Mouse (Mus musculus) limb, embryonic 15.5 days (tissue): ENCODE results near the gene Pclo. TPM values are rescaled to one million over a fixed set of nuclear protein-coding genes. Genes with fewer than 3 reads are reported as not detected.

ENCODE experiments used
- ATAC-seq: fragments of 200-750 bp; cut with Nextera tagmentation; 2 replicates; pipeline ENCODE4 v1.8.0; 2017; ENCODE audit warnings: low read depth, moderate TSS enrichment; ENCODE audit not compliant: insufficient number of reproducible peaks, low FRiP score, low TSS enrichment
- H3K27ac ChIP-seq: fragments of 300-500 bp; sonication (generic); 2 replicates; pipeline ENCODE4 v1.5.1; 2015; ENCODE audit warnings: moderate library complexity, mild to moderate bottlenecking, inconsistent platforms
- H3K27me3 ChIP-seq: fragments of 300-500 bp; sonication (generic); 2 replicates; pipeline ENCODE4 v1.6.1; 2015; ENCODE audit warnings: inconsistent platforms
- H3K36me3 ChIP-seq: fragments of 300-500 bp; sonication (generic); 2 replicates; pipeline ENCODE4 v1.6.1; 2015; ENCODE audit warnings: inconsistent platforms
- H3K4me1 ChIP-seq: fragments of 300-500 bp; sonication (generic); 2 replicates; pipeline ENCODE4 v1.6.1; 2015; ENCODE audit warnings: inconsistent platforms
- H3K4me2 ChIP-seq: fragments of 300-500 bp; sonication (generic); 2 replicates; pipeline ENCODE4 v1.6.1; 2015; ENCODE audit warnings: mild to moderate bottlenecking, inconsistent platforms
- H3K4me3 ChIP-seq: fragments of 300-500 bp; sonication (generic); 2 replicates; pipeline ENCODE4 v1.5.1; 2015; ENCODE audit warnings: mild to moderate bottlenecking, inconsistent platforms
- H3K9ac ChIP-seq: fragments of 300-500 bp; sonication (generic); 2 replicates; pipeline ENCODE4 v1.6.1; 2015; ENCODE audit warnings: inconsistent platforms
- H3K9me3 ChIP-seq: fragments of 300-500 bp; sonication (generic); 2 replicates; pipeline ENCODE4 v1.6.1; 2016; ENCODE audit warnings: inconsistent platforms
- whole genome bisulfite sequencing: fragments of 180-500 bp; shearing (Covaris S2); methylation state at CpG from one replicate; pipeline ENCODE4 v1.1.7; 2015; 5-methylcytosine and 5-hydroxymethylcytosine counted together
- polyA plus RNA-seq: library from polyadenylated mRNA; unstranded; fragments of >200 nt; fragmentation: Nextera tagmentation; extraction: Ambion mirVana; gene quantifications from 2 replicates; pipeline ENCODE4 v1.2.1, GENCODE M21; 2015

Pclo gene
- polyA plus RNA-seq, 1 experiment from 2014 or later: 0.27 TPM

GRCm38 (mm10) chr5:14591479-14591878 is 76.8 kb downstream of the Pclo start:
- Histone ChIP-seq H3K4me3 (no peak overlapping the region), H3K9ac (no peak overlapping the region), H3K36me3 (no peaks in the 10 kb centered on the region), H3K4me2 (no peak overlapping the region), H3K9me3 (no peaks in the 10 kb centered on the region), H3K27ac (no peak overlapping the region), H3K27me3 (no peaks in the 10 kb centered on the region), H3K4me1 (no peaks in the 10 kb centered on the region)
- ATAC-seq: no peak
- 73% methylated on average over 3 of the region's 3 CpGs for WGBS

DNA sequence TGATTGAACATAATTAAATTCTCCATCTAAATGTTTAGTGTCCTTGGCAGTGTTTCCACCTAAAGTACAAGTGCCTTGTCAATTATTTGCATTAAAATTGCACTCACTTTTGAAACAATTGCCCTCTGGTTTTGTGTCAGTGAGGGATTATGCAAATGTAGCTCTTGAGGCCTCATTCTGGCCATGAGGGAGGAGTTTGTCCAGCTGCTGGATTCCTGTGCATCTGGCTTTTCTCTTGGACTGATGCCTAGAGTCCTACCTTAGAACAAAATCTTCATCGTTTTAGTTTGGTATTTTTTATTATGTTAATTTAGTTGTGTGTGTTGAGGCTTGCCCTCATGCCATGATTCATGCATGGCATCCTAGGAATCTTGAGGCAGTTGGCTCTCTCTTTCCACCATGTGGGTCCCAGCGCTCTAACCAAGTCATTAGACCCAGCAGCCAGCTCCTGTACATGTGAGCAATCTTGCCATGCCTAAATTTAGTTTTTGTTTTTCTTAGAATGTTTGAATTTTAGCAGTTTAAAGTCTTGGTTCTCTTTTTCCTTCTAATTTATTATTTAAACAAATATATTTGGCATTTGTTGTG is 80.8 kb downstream of the Pclo start:
- H3K27me3 ChIP-seq: no peaks in the 10 kb centered on the region
- H3K4me3 ChIP-seq: no peak overlapping the region
- H3K4me1 ChIP-seq: no peaks in the 10 kb centered on the region
- no peak for ATAC-seq
- H3K9me3 ChIP-seq: no peaks in the 10 kb centered on the region
- no peak overlapping the region for H3K4me2 ChIP-seq
- H3K9ac ChIP-seq: no peak overlapping the region
- WGBS: 64% methylated on average over 2 of the region's 2 CpGs
- H3K27ac ChIP-seq: no peak overlapping the region
- H3K36me3 ChIP-seq: no peaks in the 10 kb centered on the region

- no peak overlapping the region for H3K27ac ChIP-seq
- H3K36me3 ChIP-seq: no peaks in the 10 kb centered on the region
- H3K9ac ChIP-seq: no peak overlapping the region
- 50% methylated on average over 1 of the region's 1 CpGs for WGBS
- no peak overlapping the region for H3K4me3 ChIP-seq
- no peaks in the 10 kb centered on the region for H3K4me1 ChIP-seq
- H3K27me3 ChIP-seq: no peaks in the 10 kb centered on the region
- H3K9me3 ChIP-seq: no peaks in the 10 kb centered on the region
- H3K4me2 ChIP-seq: no peak overlapping the region
- ATAC-seq: no peak
These were observed 93.6 kb downstream of the Pclo start for GRCm38 (mm10) chr5:14608318-14608717.

GRCm38 (mm10) chr5:14621146-14621545 is 106.4 kb downstream of the Pclo start:
- Histone ChIP-seq H3K36me3 (no peaks in the 10 kb centered on the region), H3K9me3 (no peaks in the 10 kb centered on the region), H3K4me1 (no peaks in the 10 kb centered on the region), H3K9ac (no peak overlapping the region), H3K4me2 (no peak overlapping the region), H3K27me3 (no peaks in the 10 kb centered on the region), H3K27ac (no peak overlapping the region), H3K4me3 (no peak overlapping the region)
- 72% methylated on average over 7 of the region's 7 CpGs for WGBS
- ATAC-seq: no peak

- no peaks in the 10 kb centered on the region for H3K4me1 ChIP-seq
- no peak for ATAC-seq
- WGBS: 66% methylated on average over 7 of the region's 7 CpGs
These were observed 108.6 kb downstream of the Pclo start for GRCm38 (mm10) chr5:14623360-14623759.

GRCm38 (mm10) chr5:14641260-14641659 is 126.5 kb downstream of the Pclo start:
- H3K27ac ChIP-seq: no peak overlapping the region
- no peaks in the 10 kb centered on the region for H3K36me3 ChIP-seq
- no peak overlapping the region for H3K4me2 ChIP-seq
- no peaks in the 10 kb centered on the region for H3K4me1 ChIP-seq
- no peak overlapping the region for H3K4me3 ChIP-seq
- H3K27me3 ChIP-seq: no peaks in the 10 kb centered on the region
- no peak overlapping the region for H3K9ac ChIP-seq
- WGBS: 76% methylated on average over 1 of the region's 1 CpGs
- ATAC-seq: no peak
- no peaks in the 10 kb centered on the region for H3K9me3 ChIP-seq

More at GRCm38 (mm10) chr5:14623360-14623759, 108.6 kb downstream of the Pclo start:
- Histone ChIP-seq H3K27ac (no peak overlapping the region), H3K27me3 (no peaks in the 10 kb centered on the region), H3K36me3 (no peaks in the 10 kb centered on the region), H3K9me3 (no peaks in the 10 kb centered on the region), H3K9ac (no peak overlapping the region), H3K4me2 (no peak overlapping the region), H3K4me3 (no peak overlapping the region)

GRCm38 (mm10) chr5:14645856-14646255 is 131.1 kb downstream of the Pclo start:
- Histone ChIP-seq H3K9ac (no peak overlapping the region), H3K9me3 (no peaks in the 10 kb centered on the region), H3K27ac (no peak overlapping the region), H3K4me1 (no peaks in the 10 kb centered on the region), H3K27me3 (no peaks in the 10 kb centered on the region), H3K4me3 (no peak overlapping the region), H3K36me3 (no peaks in the 10 kb centered on the region), H3K4me2 (no peak overlapping the region)
- 91% methylated on average over 3 of the region's 3 CpGs for WGBS
- no peak for ATAC-seq

DNA sequence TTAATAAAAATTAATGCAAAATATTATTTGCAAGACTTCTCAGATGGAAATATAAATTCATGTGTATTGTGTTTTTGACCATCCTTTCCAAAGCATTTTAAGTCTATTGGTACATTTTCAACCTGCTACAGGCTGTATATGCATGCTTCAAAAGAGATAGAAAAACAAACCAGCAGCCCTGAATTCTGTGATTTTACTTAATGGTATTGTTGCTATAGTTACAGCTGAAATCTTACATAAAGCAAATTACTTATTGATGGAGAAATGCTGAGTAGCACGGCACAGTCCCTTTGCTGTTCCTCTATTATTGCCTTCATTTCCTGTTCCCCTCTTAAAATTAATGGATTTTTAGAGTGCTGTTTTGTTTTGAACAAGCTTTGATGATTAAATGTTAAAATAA is 145.9 kb downstream of the Pclo start:
- H3K4me3 ChIP-seq: no peak overlapping the region
- no peaks in the 10 kb centered on the region for H3K27me3 ChIP-seq
- no peak for ATAC-seq
- 31% methylated on average over 1 of the region's 1 CpGs for WGBS
- H3K27ac ChIP-seq: no peak overlapping the region
- H3K4me1 ChIP-seq: no peaks in the 10 kb centered on the region
- H3K9ac ChIP-seq: no peak overlapping the region
- H3K36me3 ChIP-seq: no peaks in the 10 kb centered on the region
- no peak overlapping the region for H3K4me2 ChIP-seq
- no peaks in the 10 kb centered on the region for H3K9me3 ChIP-seq

DNA sequence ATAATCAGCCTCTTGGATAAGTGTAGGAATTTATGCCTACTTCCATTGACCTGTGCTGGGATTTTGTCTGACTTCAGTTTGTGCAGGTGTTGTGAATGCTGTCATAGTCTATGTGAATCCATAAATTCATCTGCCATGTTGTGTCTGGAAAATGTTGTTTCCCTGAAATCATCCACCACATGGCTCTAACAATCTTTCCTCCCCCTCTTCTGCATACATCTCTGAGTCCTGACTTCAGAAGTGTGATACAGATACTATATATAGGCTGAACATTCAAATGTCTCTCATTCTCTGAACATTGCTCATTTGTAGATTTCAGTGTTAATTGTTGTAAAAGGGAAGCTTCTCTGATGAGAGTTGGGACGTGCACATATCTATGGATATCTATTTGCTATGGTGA is 147.5 kb downstream of the Pclo start:
- Histone ChIP-seq H3K9me3 (no peaks in the 10 kb centered on the region), H3K27me3 (no peaks in the 10 kb centered on the region), H3K9ac (no peak overlapping the region), H3K4me1 (no peaks in the 10 kb centered on the region), H3K27ac (no peak overlapping the region), H3K4me3 (no peak overlapping the region), H3K36me3 (no peaks in the 10 kb centered on the region), H3K4me2 (no peak overlapping the region)
- ATAC-seq: no peak
- 59% methylated on average over 1 of the region's 1 CpGs for WGBS

GRCm38 (mm10) chr5:14662603-14663002 is 147.9 kb downstream of the Pclo start:
- no peaks in the 10 kb centered on the region for H3K36me3 ChIP-seq
- no peak overlapping the region for H3K4me3 ChIP-seq
- WGBS: 70% methylated on average over 1 of the region's 1 CpGs
- no peaks in the 10 kb centered on the region for H3K9me3 ChIP-seq
- no peak overlapping the region for H3K4me2 ChIP-seq
- H3K27ac ChIP-seq: no peak overlapping the region
- H3K9ac ChIP-seq: no peak overlapping the region
- no peaks in the 10 kb centered on the region for H3K27me3 ChIP-seq
- H3K4me1 ChIP-seq: no peaks in the 10 kb centered on the region
- ATAC-seq: no peak

- WGBS: 87% methylated on average over 6 of the region's 6 CpGs
These were observed 165.7 kb downstream of the Pclo start for GRCm38 (mm10) chr5:14680419-14680818.

DNA sequence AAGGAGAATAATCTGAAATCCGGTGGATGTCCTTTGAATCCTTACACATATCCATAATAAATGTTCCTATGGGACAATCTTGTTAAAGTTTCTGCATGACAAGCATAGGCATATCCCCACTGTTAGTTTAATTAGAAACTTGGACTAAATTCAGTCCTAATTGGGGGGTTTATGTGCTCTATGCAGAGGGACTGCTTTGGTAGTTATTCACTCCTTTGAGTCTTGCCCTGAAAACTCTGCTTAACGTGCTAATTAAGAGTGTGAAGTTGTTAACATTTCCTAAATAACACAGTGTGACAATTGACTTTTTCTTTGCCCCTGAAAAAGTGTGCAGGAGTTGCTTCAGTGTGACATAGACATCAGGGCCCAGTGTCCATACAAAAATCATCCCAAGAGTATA is 177.3 kb downstream of the Pclo start:
- 52% methylated on average over 2 of the region's 2 CpGs for WGBS
- Histone ChIP-seq H3K27me3 (no peaks in the 10 kb centered on the region), H3K4me3 (no peak overlapping the region), H3K9ac (no peak overlapping the region), H3K4me2 (no peak overlapping the region), H3K4me1 (no peaks in the 10 kb centered on the region), H3K9me3 (no peaks in the 10 kb centered on the region), H3K27ac (no peak overlapping the region), H3K36me3 (no peaks in the 10 kb centered on the region)
- ATAC-seq: no peak

More at GRCm38 (mm10) chr5:14680419-14680818, 165.7 kb downstream of the Pclo start:
- H3K9me3 ChIP-seq: no peaks in the 10 kb centered on the region
- H3K27me3 ChIP-seq: no peaks in the 10 kb centered on the region
- H3K36me3 ChIP-seq: no peaks in the 10 kb centered on the region
- H3K4me2 ChIP-seq: no peak overlapping the region
- H3K9ac ChIP-seq: no peak overlapping the region
- H3K4me3 ChIP-seq: no peak overlapping the region
- H3K27ac ChIP-seq: no peak overlapping the region
- H3K4me1 ChIP-seq: no peaks in the 10 kb centered on the region
- no peak for ATAC-seq

- H3K4me2 ChIP-seq: no peak overlapping the region
- 73% methylated on average over 2 of the region's 2 CpGs for WGBS
- no peak overlapping the region for H3K4me3 ChIP-seq
- H3K36me3 ChIP-seq: no peaks in the 10 kb centered on the region
- H3K9me3 ChIP-seq: no peaks in the 10 kb centered on the region
- H3K9ac ChIP-seq: no peak overlapping the region
- no peaks in the 10 kb centered on the region for H3K4me1 ChIP-seq
- H3K27me3 ChIP-seq: no peaks in the 10 kb centered on the region
- no peak overlapping the region for H3K27ac ChIP-seq
- ATAC-seq: no peak
These were observed 182.0 kb downstream of the Pclo start for GRCm38 (mm10) chr5:14696745-14697144.
